Mouse (Mus musculus) bone marrow, adult 2 months (tissue): ENCODE data around the gene Klhl6.

Experiments
- CTCF ChIP-seq: fragments of 200-500 bp; IDR thresholded peaks from 2 replicates; pipeline ENCODE4 v1.5.1; 2011; ENCODE audit warnings: low read length, control low read depth; ENCODE audit not compliant: control insufficient read depth, insufficient read depth
- POLR2A ChIP-seq: fragments of 200-500 bp; IDR thresholded peaks from 2 replicates; pipeline ENCODE4 v1.6.1; 2011; ENCODE audit warnings: low read depth, mild to moderate bottlenecking, control low read depth, low read length, borderline replicate concordance; ENCODE audit not compliant: control insufficient read depth

DNA sequence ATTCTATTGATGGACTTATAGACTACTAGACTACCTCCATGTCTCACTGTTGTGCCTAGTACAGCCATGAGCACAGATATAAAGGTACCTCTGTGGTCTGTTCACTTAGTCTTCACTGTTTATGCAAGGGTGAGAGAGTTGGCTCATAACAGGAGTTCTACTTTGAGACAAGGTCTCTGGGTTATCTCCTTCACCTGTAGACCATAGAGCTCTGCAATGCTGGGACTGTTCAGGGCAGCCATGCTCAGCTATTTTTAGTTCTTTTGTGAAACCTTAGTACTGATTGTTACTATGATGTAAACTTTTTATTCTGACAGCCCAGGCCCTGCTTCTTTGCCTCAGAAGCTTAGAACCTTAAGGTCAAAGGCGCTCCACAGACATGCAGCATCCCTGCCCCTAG lies 79.0 kb downstream of the Klhl6 start:
- TF ChIP-seq POLR2A (no peak), CTCF (no peak)
